Mouse (Mus musculus): ENCODE results near the gene Slc24a3. TPM values are rescaled to one million over a fixed set of nuclear protein-coding genes. Genes with fewer than 3 reads are reported as not detected.

Gene Slc24a3
- total RNA-seq, 1 experiment = 0.98 TPM

DNA sequence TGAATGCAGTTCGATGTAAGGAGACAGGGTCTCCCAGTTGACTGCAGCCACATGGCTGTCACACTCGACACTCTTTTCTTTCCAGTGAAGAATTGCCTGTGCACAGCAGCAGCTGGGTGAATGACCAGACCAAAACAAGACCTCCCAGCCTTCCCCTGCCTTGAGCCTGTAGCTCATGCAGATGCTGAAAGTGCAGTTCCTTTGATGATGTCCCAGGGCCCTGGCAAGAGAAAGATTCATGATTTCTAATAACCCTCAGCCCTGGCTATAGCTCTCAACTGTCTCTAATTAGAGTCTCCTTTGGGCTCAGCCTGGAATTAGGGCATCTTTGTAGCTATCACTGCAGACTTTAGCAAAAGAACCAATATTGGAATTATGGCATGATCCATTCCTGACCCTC is 312.1 kb downstream of the Slc24a3 start:
- Histone ChIP-seq H3K9me3 (ENCODE audit: control insufficient read depth, insufficient read depth, low read depth, low read length) (no peaks in the 10 kb centered on the region), H3K4me3 (ENCODE audit: insufficient read depth in 1 of 2, low read depth in 1 of 2, low read length in 2 of 2, poor library complexity in 1 of 2, severe bottlenecking in 1 of 2) (no peak overlapping the region), H3K4me1 (ENCODE audit: control insufficient read depth in 2 of 2, insufficient read depth in 2 of 2, low read length in 2 of 2, poor library complexity in 1 of 2) (no peaks in the 10 kb centered on the region), H3K9ac (ENCODE audit: insufficient read depth, low read depth, low read length, poor library complexity, severe bottlenecking) (no peak overlapping the region), H3K27ac (ENCODE audit: insufficient read depth, low read depth, low read length, poor library complexity, severe bottlenecking) (no peak overlapping the region), H3K36me3 (ENCODE audit: control insufficient read depth, insufficient read depth, low read length, poor library complexity, severe bottlenecking) (no peaks in the 10 kb centered on the region)
- in situ Hi-C loops (cut with MboI; ENCODE audit: low sequenced_read_pairs in 2 of 2, unreplicated experiment in 2 of 2) = no loop called here
- DNase-seq (ENCODE audit: low read depth, low spot score) = no peak
- TF ChIP-seq CHD2 (IDR thresholded peaks at IDR 0.05; ENCODE audit: low read depth, low read length) (no peak), ZNF384 (IDR thresholded peaks at IDR 0.05; ENCODE audit: low read depth, low read length) (no peak), HCFC1 (IDR thresholded peaks at IDR 0.05; ENCODE audit: borderline replicate concordance, insufficient read depth, low read length) (no peak), ZC3H11A (IDR thresholded peaks at IDR 0.05; ENCODE audit: borderline replicate concordance, low read depth, low read length) (no peak), MAFK (IDR thresholded peaks at IDR 0.05; ENCODE audit: insufficient read depth, low read depth, low read length) (no peak)

DNA sequence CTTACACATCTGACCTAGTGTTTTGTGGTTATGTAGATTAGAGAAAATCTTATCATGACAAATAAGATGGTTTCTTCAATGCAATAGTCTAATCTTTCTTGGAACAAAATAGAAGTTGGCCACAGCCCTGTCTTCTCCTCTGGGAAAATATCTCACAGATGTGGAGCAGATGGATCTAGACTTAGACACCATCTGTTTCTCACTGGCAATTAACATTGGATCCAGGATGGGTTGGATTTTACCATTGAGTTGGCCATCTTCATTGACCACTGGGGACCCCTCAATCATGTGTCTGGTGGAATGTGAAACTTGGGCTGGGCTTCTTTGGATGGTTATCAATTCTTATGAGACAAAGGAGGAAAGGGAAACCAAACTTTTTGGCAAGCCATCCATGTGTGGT is 332.7 kb downstream of the Slc24a3 start:
- no peaks in the 10 kb centered on the region for H3K9me3 ChIP-seq (ENCODE audit: control insufficient read depth, insufficient read depth, low read depth, low read length)
- no peak for TF ChIP-seq ZNF384 (IDR thresholded peaks at IDR 0.05; ENCODE audit: low read depth, low read length)
- TF ChIP-seq CHD2 (IDR thresholded peaks at IDR 0.05; ENCODE audit: low read depth, low read length) = no peak
- TF ChIP-seq MAFK (IDR thresholded peaks at IDR 0.05; ENCODE audit: insufficient read depth, low read depth, low read length) = no peak
- H3K9ac ChIP-seq (ENCODE audit: insufficient read depth, low read depth, low read length, poor library complexity, severe bottlenecking) = no peak overlapping the region
- in situ Hi-C loops (cut with MboI; ENCODE audit: low sequenced_read_pairs in 2 of 2, unreplicated experiment in 2 of 2) = no loop called here
- DNase-seq (ENCODE audit: low read depth, low spot score) = no peak
- H3K27ac ChIP-seq (ENCODE audit: insufficient read depth, low read depth, low read length, poor library complexity, severe bottlenecking) = no peak overlapping the region
- H3K36me3 ChIP-seq (ENCODE audit: control insufficient read depth, insufficient read depth, low read length, poor library complexity, severe bottlenecking) = no peaks in the 10 kb centered on the region
- no peak overlapping the region for H3K4me3 ChIP-seq (ENCODE audit: insufficient read depth in 1 of 2, low read depth in 1 of 2, low read length in 2 of 2, poor library complexity in 1 of 2, severe bottlenecking in 1 of 2)
- no peaks in the 10 kb centered on the region for H3K4me1 ChIP-seq (ENCODE audit: control insufficient read depth in 2 of 2, insufficient read depth in 2 of 2, low read length in 2 of 2, poor library complexity in 1 of 2)

DNA sequence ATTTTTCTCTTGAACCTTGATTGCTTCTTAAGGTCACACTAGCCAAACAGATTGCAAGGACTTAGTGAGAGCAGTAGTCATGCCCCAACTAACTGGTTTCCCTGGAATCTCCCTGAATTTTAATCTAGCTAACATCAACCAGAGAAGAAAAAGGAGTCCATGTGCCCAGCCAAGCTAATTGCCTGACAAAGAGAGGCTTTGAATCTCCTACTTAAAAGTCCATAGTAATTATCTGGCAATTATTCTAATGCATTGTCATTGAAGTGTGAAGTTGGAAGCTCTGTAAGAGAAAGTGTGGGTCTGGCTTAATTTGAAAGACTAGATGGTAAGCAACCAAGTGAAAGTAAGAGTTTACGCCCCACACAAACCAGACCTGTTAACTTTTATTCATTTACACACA is 333.9 kb downstream of the Slc24a3 start:
- in situ Hi-C loops (cut with MboI; ENCODE audit: low sequenced_read_pairs in 2 of 2, unreplicated experiment in 2 of 2) = no loop called here
- H3K27ac ChIP-seq (ENCODE audit: insufficient read depth, low read depth, low read length, poor library complexity, severe bottlenecking) = no peak overlapping the region
- no peak for DNase-seq (ENCODE audit: low read depth, low spot score)
- TF ChIP-seq ZNF384 (IDR thresholded peaks at IDR 0.05; ENCODE audit: low read depth, low read length) = no peak
- TF ChIP-seq HCFC1 (IDR thresholded peaks at IDR 0.05; ENCODE audit: borderline replicate concordance, insufficient read depth, low read length) = no peak
- no peak for TF ChIP-seq CHD2 (IDR thresholded peaks at IDR 0.05; ENCODE audit: low read depth, low read length)
- TF ChIP-seq ZC3H11A (IDR thresholded peaks at IDR 0.05; ENCODE audit: borderline replicate concordance, low read depth, low read length) = no peak
- TF ChIP-seq MAFK (IDR thresholded peaks at IDR 0.05; ENCODE audit: insufficient read depth, low read depth, low read length) = no peak
- no peak overlapping the region for H3K9ac ChIP-seq (ENCODE audit: insufficient read depth, low read depth, low read length, poor library complexity, severe bottlenecking)
- H3K4me3 ChIP-seq (ENCODE audit: insufficient read depth in 1 of 2, low read depth in 1 of 2, low read length in 2 of 2, poor library complexity in 1 of 2, severe bottlenecking in 1 of 2) = no peak overlapping the region
- H3K9me3 ChIP-seq (ENCODE audit: control insufficient read depth, insufficient read depth, low read depth, low read length) = no peaks in the 10 kb centered on the region
- no peaks in the 10 kb centered on the region for H3K36me3 ChIP-seq (ENCODE audit: control insufficient read depth, insufficient read depth, low read length, poor library complexity, severe bottlenecking)
- no peaks in the 10 kb centered on the region for H3K4me1 ChIP-seq (ENCODE audit: control insufficient read depth in 2 of 2, insufficient read depth in 2 of 2, low read length in 2 of 2, poor library complexity in 1 of 2)

DNA sequence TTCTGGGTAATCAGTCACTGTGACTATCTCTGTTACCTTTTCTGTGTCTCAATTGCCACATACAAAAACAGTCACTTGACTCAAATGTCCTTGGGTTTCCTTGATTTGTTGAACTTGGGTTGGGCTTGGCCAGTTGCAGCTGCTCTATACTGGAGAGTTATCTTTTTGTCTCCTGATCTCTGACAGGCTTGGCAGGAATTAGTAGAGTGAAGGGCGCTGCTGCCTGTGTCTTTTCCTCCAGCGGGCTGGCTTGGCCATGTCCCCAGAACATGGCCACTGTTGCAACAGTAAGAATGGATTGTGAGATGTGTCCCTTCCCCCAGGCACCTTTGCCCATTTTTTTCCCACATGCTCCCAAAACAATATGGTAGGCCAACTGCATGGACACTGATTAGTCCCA is 340.1 kb downstream of the Slc24a3 start:
- in situ Hi-C loops (cut with MboI; ENCODE audit: low sequenced_read_pairs in 2 of 2, unreplicated experiment in 2 of 2) = no loop called here
- Histone ChIP-seq H3K27ac (ENCODE audit: insufficient read depth, low read depth, low read length, poor library complexity, severe bottlenecking) (no peak overlapping the region), H3K36me3 (ENCODE audit: control insufficient read depth, insufficient read depth, low read length, poor library complexity, severe bottlenecking) (no peaks in the 10 kb centered on the region), H3K9ac (ENCODE audit: insufficient read depth, low read depth, low read length, poor library complexity, severe bottlenecking) (no peak overlapping the region), H3K4me3 (ENCODE audit: insufficient read depth in 1 of 2, low read depth in 1 of 2, low read length in 2 of 2, poor library complexity in 1 of 2, severe bottlenecking in 1 of 2) (no peak overlapping the region), H3K9me3 (ENCODE audit: control insufficient read depth, insufficient read depth, low read depth, low read length) (no peaks in the 10 kb centered on the region), H3K4me1 (ENCODE audit: control insufficient read depth in 2 of 2, insufficient read depth in 2 of 2, low read length in 2 of 2, poor library complexity in 1 of 2) (no peaks in the 10 kb centered on the region)
- TF ChIP-seq ZC3H11A (IDR thresholded peaks at IDR 0.05; ENCODE audit: borderline replicate concordance, low read depth, low read length) (no peak), CHD2 (IDR thresholded peaks at IDR 0.05; ENCODE audit: low read depth, low read length) (no peak), HCFC1 (IDR thresholded peaks at IDR 0.05; ENCODE audit: borderline replicate concordance, insufficient read depth, low read length) (no peak), MAFK (IDR thresholded peaks at IDR 0.05; ENCODE audit: insufficient read depth, low read depth, low read length) (no peak), ZNF384 (IDR thresholded peaks at IDR 0.05; ENCODE audit: low read depth, low read length) (no peak)
- DNase-seq (ENCODE audit: low read depth, low spot score) = no peak

DNA sequence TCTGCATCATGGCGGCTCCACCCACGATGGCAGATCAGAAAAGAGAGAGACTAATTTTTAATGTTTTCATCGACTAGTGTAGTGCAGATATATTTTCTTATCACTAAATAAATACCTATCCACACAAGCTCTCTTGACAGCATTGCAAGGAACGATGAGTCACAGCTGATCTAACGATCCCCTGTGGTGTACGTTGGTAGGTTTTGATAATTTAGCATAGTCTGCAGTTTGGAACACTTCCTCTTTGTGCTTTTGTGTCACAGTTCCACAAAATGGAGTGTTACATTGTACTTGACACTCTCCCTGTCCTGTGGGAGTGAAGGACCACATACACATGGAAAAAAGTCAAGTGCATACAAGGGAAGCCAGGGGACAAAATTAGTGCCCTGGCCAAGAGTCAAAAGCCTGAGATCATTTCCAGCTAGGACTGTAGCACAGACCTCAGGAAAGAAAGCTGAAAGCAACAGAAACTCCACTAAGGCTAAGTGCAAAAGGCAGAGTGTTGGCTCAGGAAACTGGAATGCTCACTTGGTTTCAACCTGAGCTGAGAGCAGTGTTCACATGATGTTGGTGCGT is 343.2 kb downstream of the Slc24a3 start:
- DNase-seq (ENCODE audit: low read depth, low spot score) = no peak
- TF ChIP-seq ZC3H11A (IDR thresholded peaks at IDR 0.05; ENCODE audit: borderline replicate concordance, low read depth, low read length) = no peak
- no peak for TF ChIP-seq MAFK (IDR thresholded peaks at IDR 0.05; ENCODE audit: insufficient read depth, low read depth, low read length)
- TF ChIP-seq HCFC1 (IDR thresholded peaks at IDR 0.05; ENCODE audit: borderline replicate concordance, insufficient read depth, low read length) = no peak
- no peak for TF ChIP-seq ZNF384 (IDR thresholded peaks at IDR 0.05; ENCODE audit: low read depth, low read length)
- TF ChIP-seq CHD2 (IDR thresholded peaks at IDR 0.05; ENCODE audit: low read depth, low read length) = no peak
- no peak overlapping the region for H3K27ac ChIP-seq (ENCODE audit: insufficient read depth, low read depth, low read length, poor library complexity, severe bottlenecking)

More for the DNA sequence above, 343.2 kb downstream of the Slc24a3 start:
- Histone ChIP-seq H3K4me3 (ENCODE audit: insufficient read depth in 1 of 2, low read depth in 1 of 2, low read length in 2 of 2, poor library complexity in 1 of 2, severe bottlenecking in 1 of 2) (no peak overlapping the region), H3K9ac (ENCODE audit: insufficient read depth, low read depth, low read length, poor library complexity, severe bottlenecking) (no peak overlapping the region), H3K36me3 (ENCODE audit: control insufficient read depth, insufficient read depth, low read length, poor library complexity, severe bottlenecking) (no peaks in the 10 kb centered on the region), H3K4me1 (ENCODE audit: control insufficient read depth in 2 of 2, insufficient read depth in 2 of 2, low read length in 2 of 2, poor library complexity in 1 of 2) (no peaks in the 10 kb centered on the region), H3K9me3 (ENCODE audit: control insufficient read depth, insufficient read depth, low read depth, low read length) (no peaks in the 10 kb centered on the region)
- in situ Hi-C loops (cut with MboI; ENCODE audit: low sequenced_read_pairs in 2 of 2, unreplicated experiment in 2 of 2) = no loop called here
